Mouse (Mus musculus) hindbrain, embryonic 12.5 days (tissue): ENCODE data around the gene A730061H03Rik. TPM values are rescaled to one million over a fixed set of nuclear protein-coding genes. Genes with fewer than 3 reads are reported as not detected.

Experiments used
- ATAC-seq: fragments of 200-750 bp; cut with Nextera tagmentation; 2 replicates; pipeline ENCODE4 v1.8.0; 2017; ENCODE audit warnings: moderate TSS enrichment; ENCODE audit not compliant: low FRiP score
- H3K27ac ChIP-seq: fragments of 300-500 bp; sonication (generic); 2 replicates; pipeline ENCODE4 v1.5.1; 2016; ENCODE audit warnings: mild to moderate bottlenecking
- H3K27me3 ChIP-seq: fragments of 300-500 bp; sonication (generic); 2 replicates; pipeline ENCODE4 v1.6.1; 2016; ENCODE audit warnings: mild to moderate bottlenecking
- H3K36me3 ChIP-seq: fragments of 300-500 bp; sonication (generic); 2 replicates; pipeline ENCODE4 v1.6.1; 2016; ENCODE audit warnings: mild to moderate bottlenecking
- H3K4me1 ChIP-seq: fragments of 300-500 bp; sonication (generic); 2 replicates; pipeline ENCODE4 v1.6.1; 2016
- H3K4me2 ChIP-seq: fragments of 300-500 bp; sonication (generic); replicated peaks from 2 replicates; pipeline ENCODE4 v1.6.1; 2016; ENCODE audit warnings: mild to moderate bottlenecking
- H3K4me3 ChIP-seq: fragments of 300-500 bp; sonication (generic); 2 replicates; pipeline ENCODE4 v1.5.1; 2016; ENCODE audit warnings: mild to moderate bottlenecking
- H3K9ac ChIP-seq: fragments of 300-500 bp; sonication (generic); 2 replicates; pipeline ENCODE4 v1.6.1; 2016; ENCODE audit warnings: mild to moderate bottlenecking, moderate library complexity
- H3K9me3 ChIP-seq: fragments of 300-500 bp; sonication (generic); replicated peaks from 2 replicates; pipeline ENCODE4 v1.6.1; 2016; ENCODE audit warnings: mild to moderate bottlenecking
- WGBS: fragments of 180-500 bp; shearing (Covaris S2); methylation state at CpG from one replicate; pipeline ENCODE4 v1.1.7; 2016; 5-methylcytosine and 5-hydroxymethylcytosine counted together
- polyA plus RNA-seq: library from polyadenylated mRNA; unstranded; fragments of >200 nt; fragmentation: Nextera tagmentation; extraction: Ambion mirVana; gene quantifications from 2 replicates; pipeline ENCODE4 v1.2.1, GENCODE M21; 2016

Gene A730061H03Rik
- polyA plus RNA-seq, 1 experiment from 2014 or later = 0.62 TPM

DNA sequence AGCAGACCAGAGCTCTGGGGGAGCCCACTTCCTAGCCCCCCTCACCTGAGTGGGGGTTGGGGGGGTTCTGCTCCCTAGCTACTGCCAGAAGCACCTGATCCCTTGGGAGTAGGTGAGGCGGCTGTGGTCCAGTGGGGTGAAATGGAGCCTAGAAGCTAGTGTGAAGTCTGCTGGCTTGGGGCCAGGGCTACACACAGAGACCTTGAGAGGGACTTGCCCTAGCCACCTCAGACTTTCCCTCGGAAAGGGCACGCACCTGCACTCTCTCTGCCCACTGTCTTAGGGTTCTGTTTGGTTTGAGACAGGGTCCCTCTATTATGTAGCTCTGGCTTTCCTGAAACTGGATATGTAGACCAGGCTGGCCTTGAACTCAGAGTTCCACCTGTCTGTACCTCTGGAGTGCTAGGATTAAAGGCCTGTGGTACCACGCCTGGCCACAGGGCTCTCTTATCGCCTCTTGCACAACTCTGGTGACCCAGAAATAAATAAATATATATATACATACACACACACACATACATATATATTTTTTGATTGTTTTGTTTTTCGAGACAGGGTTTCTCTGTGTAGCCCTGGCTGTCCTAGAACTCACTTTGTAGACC, 18.6 kb upstream of the A730061H03Rik start:
- Histone ChIP-seq H3K36me3 (peaks cover 20% of the 10 kb centered on the region), H3K9ac (peak overlapping the region; percentile 88), H3K4me3 (peak overlapping the region; percentile 71), H3K4me1 (peaks cover 10% of the 10 kb centered on the region), H3K27me3 (no peaks in the 10 kb centered on the region), H3K9me3 (no peaks in the 10 kb centered on the region), H3K27ac (peak overlapping the region; percentile 79), H3K4me2 (peak overlapping the region; percentile 88)
- ATAC-seq = no peak; the same call in none of the 2 replicates
- WGBS = 30% methylated on average over 6 of the region's 6 CpGs

DNA sequence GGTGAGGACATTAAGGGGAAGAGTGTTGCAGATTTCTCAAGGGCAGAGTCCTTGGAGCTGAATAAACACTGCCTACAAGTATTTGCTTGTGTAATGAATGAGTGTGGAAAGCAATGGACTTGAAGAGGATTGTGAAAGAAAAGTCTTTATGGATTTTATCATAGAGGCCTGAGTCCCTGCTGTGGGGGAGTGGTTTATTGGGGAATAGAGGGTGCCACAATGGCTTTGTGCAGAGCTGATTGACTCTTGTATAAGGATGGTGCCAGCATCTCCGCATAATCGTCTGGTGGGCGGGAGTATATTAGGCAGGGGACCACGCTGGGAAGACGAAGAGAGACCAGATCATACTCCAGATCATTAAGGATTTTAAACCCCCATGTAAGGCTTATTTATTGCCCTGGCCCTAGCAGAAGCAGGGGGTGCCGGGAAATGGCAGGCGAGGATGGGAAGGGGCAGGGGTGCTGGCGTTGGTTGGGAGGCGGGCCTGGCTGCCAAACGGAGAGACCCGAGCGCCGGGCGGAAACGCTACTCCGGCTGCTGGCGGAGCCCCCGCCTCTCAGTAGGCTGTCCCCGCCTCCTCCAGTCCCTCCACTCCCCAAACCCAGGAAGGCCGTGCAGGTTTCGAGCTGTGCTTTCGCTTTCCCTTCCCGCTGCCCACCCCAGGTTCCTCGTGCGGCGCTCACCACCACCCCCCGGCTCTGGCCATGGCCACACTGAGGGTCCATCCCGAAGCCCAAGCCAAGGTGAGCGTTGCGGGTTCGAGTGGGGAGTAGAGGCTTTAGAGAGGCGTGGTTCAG, 17.9 kb upstream of the A730061H03Rik start, which contains the start of gene Psme1:
Gene Psme1 (plus strand): TSS at position 253 of the 797 bp plus-strand sequence.
- WGBS = 0% methylated on average over 32 of the region's 32 CpGs
- Histone ChIP-seq H3K4me2 (peak within 1 kb of the TSS; percentile 88), H3K27me3 (no peaks in the 10 kb centered on the region), H3K9me3 (no peaks in the 10 kb centered on the region), H3K4me3 (peak within 1 kb of the TSS; percentile 71), H3K36me3 (peaks cover 20% of the 10 kb centered on the region), H3K27ac (peak within 1 kb of the TSS; percentile 79), H3K4me1 (peaks cover 10% of the 10 kb centered on the region), H3K9ac (peak within 1 kb of the TSS; percentile 88)
- peak; percentile 87 for ATAC-seq

DNA sequence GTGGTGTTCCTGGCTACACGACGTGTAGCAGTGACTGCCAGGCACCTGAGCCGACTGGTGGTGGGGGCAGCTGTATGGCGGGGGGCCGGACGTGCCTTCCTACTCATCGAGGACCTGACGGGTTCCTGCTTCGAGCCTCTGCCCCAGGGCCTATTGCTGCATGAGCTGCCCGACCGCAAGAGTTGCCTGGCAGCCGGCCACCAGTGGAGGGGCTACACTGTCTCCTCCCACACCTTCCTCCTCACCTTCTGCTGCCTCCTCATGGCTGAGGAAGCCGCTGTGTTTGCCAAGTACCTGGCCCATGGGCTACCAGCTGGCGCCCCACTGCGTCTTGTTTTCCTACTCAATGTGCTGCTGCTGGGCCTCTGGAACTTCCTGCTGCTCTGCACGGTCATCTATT, 16.2 kb upstream of the A730061H03Rik start:
- no peak for ATAC-seq
- Histone ChIP-seq H3K4me3 (no peak overlapping the region), H3K9me3 (no peaks in the 10 kb centered on the region), H3K4me1 (peaks cover 10% of the 10 kb centered on the region), H3K9ac (no peak overlapping the region), H3K27me3 (no peaks in the 10 kb centered on the region), H3K4me2 (no peak overlapping the region), H3K27ac (no peak overlapping the region), H3K36me3 (peaks cover 16% of the 10 kb centered on the region)
- 76% methylated on average over 16 of the region's 16 CpGs for WGBS

DNA sequence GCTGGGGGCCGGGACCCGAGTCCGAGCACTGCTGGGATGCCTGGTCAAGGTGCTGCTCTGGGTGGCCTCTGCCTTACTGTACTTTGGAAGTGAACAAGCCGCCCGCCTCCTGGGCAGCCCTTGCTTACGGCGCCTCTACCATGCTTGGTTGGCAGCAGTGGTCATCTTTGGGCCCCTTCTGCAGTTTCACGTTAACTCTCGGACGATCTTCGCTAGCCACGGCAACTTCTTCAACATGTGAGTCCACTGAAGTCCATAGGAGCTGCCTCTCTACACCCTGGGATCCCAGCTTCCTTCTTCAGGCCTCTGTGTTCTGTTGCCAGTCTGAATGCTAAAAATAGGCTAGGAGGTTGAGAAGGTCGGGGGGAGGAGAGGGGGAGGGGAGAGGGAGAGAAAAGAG, 15.5 kb upstream of the A730061H03Rik start:
- H3K36me3 ChIP-seq = peaks cover 12% of the 10 kb centered on the region
- peaks cover 10% of the 10 kb centered on the region for H3K4me1 ChIP-seq
- whole genome bisulfite sequencing = 73% methylated on average over 13 of the region's 13 CpGs
- H3K27ac ChIP-seq = no peak overlapping the region
- no peaks in the 10 kb centered on the region for H3K9me3 ChIP-seq
- H3K4me3 ChIP-seq = no peak overlapping the region
- no peak for ATAC-seq
- H3K9ac ChIP-seq = no peak overlapping the region
- H3K27me3 ChIP-seq = no peaks in the 10 kb centered on the region
- H3K4me2 ChIP-seq = no peak overlapping the region

DNA sequence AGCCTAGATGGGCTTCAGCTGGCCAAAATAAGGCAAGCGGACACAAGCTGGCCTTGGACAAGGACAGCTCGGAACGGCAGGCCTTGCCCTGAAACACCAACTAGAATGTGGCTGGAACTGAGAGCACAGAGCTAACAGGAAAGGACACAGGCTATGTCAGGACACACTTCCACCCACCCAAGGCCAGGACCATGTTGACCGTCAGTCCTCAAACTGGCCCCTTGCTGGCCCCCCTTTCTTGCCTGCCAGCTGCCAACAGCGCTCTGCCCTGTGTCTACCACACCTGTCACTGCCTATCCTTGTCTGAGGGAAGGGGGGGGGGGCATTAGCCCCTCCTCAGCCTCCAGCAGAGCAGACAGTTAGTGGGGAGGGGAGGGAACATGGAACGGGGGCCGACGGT, 15.1 kb upstream of the A730061H03Rik start, which contains the start of gene Fitm1:
Gene Fitm1 (plus strand): TSS at position 316 of the 400 bp plus-strand sequence.
- Histone ChIP-seq H3K36me3 (peaks cover 10% of the 10 kb centered on the region), H3K27me3 (no peaks in the 10 kb centered on the region), H3K9me3 (no peaks in the 10 kb centered on the region), H3K27ac (no peak within 1 kb of the TSS), H3K9ac (no peak within 1 kb of the TSS), H3K4me1 (peaks cover 10% of the 10 kb centered on the region), H3K4me2 (no peak within 1 kb of the TSS), H3K4me3 (no peak within 1 kb of the TSS)
- 80% methylated on average over 8 of the region's 8 CpGs for WGBS
- no peak for ATAC-seq

DNA sequence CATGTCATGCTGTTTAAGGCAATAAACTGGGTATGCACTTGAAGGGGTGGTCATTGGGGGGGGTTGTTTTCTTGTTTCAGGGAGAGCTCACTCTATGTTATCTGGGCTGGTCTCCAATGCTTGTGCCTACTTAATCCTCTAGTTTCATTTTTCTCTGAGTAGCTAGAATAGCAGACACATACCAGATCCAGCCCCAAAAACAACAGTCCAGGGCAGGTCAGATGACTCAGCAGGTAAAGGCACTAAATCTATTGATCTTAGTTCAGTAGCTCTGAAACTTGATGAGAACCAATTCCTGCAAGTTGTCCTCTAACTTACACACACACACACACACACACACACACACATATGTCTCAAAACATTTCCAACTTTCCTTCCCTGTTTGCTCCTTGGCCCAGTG, 11.6 kb upstream of the A730061H03Rik start:
- Histone ChIP-seq H3K4me2 (no peak overlapping the region), H3K4me3 (no peak overlapping the region), H3K9me3 (no peaks in the 10 kb centered on the region), H3K4me1 (no peaks in the 10 kb centered on the region), H3K36me3 (peaks cover 38% of the 10 kb centered on the region), H3K27me3 (no peaks in the 10 kb centered on the region), H3K27ac (no peak overlapping the region), H3K9ac (no peak overlapping the region)
- ATAC-seq = no peak

DNA sequence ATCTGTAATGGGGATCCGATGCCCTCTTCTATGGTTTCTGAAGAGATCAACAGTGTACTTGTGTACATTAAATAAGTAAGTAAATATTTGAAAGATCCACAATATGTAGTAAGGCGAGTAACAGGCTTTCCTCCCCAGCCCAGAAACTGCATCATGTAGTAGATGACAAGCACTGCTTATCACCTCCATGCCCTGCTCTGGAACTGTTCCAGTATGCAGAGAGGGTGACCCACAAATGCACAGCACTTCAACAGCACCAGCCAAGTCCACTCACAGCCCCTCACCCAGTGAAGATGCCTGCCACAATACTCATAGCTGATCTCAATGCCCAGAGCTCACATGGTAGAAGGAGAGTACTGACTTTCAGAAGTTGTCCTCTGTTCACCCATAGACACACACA, 10.4 kb upstream of the A730061H03Rik start:
- no peaks in the 10 kb centered on the region for H3K9me3 ChIP-seq
- no peaks in the 10 kb centered on the region for H3K4me1 ChIP-seq
- H3K4me2 ChIP-seq = no peak overlapping the region
- no peaks in the 10 kb centered on the region for H3K27me3 ChIP-seq
- H3K36me3 ChIP-seq = peaks cover 50% of the 10 kb centered on the region
- no peak overlapping the region for H3K9ac ChIP-seq
- no peak overlapping the region for H3K4me3 ChIP-seq
- ATAC-seq = no peak
- no peak overlapping the region for H3K27ac ChIP-seq
- WGBS = 86% methylated on average over 2 of the region's 2 CpGs

DNA sequence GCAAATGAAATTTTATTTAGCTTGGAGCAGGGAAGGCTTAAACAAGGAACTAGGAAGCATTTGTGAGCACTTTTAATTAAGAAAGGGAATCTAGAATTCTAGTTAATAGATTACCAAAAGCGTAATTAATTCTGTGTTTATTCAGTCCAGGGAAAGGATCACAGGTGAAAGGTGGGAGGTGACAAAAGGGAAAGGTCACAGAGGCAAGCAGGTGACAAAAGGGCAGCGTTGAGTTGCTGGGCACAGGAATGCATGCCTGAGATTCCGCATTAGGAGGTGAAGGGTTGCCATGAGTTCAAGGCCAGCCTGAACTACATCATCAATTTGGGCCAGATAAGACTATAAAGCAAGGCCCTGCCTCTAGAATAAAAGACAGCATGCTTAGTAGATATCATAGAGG, 7.3 kb upstream of the A730061H03Rik start:
- ATAC-seq = no peak
- Histone ChIP-seq H3K4me1 (peaks cover under 1% of the 10 kb centered on the region; the same call in 1 of the 2 replicates), H3K27me3 (no peaks in the 10 kb centered on the region), H3K27ac (no peak overlapping the region), H3K4me3 (no peak overlapping the region), H3K9me3 (no peaks in the 10 kb centered on the region), H3K4me2 (no peak overlapping the region), H3K9ac (no peak overlapping the region), H3K36me3 (peaks cover 77% of the 10 kb centered on the region)
- whole genome bisulfite sequencing = 91% methylated on average over 3 of the region's 3 CpGs

DNA sequence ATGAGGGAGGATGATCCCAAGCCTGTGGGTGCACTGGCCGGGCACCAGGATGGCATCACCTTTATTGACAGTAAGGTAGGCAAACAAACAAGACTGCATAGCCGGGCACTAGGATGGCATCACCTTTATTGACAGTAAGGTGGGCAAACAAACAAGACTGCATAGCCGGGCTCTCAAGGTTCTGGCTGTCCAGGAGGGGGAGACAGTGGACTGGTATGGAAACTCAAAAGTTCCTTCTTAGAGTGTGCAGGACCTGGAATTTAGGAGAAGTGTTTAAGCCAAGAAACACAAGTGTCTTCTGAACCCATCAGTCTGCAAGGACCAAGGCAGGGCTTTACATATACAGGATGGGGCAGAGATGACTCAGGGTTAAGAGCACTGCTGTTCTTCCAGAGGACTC, 5.5 kb upstream of the A730061H03Rik start:
- 88% methylated on average over 3 of the region's 3 CpGs for WGBS
- H3K9ac ChIP-seq = no peak overlapping the region
- H3K4me2 ChIP-seq = no peak overlapping the region
- peaks cover 17% of the 10 kb centered on the region for H3K4me1 ChIP-seq
- H3K4me3 ChIP-seq = no peak overlapping the region
- H3K36me3 ChIP-seq = peaks cover 75% of the 10 kb centered on the region
- no peaks in the 10 kb centered on the region for H3K27me3 ChIP-seq
- no peak for ATAC-seq
- no peaks in the 10 kb centered on the region for H3K9me3 ChIP-seq
- H3K27ac ChIP-seq = no peak overlapping the region

DNA sequence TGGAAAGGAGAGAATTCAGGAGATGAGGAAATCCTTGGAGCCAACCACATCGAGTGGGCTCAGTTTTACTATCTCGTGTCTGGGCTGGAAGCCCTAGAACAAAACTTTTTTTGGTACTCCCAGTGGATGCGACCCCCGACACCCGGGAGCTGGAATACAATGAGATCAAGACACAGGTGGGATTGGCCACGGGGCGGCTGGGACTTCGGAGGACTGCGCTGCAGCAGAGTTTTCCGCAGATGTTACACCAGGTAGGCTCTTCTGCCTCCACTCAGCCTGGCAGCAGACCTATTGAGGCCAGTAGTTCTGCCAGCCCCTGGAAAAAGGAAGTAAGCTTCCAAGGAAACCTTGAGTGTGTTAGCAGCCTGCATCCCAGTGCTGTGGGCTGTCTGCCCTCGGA, 3.0 kb upstream of the A730061H03Rik start:
- no peak overlapping the region for H3K9ac ChIP-seq

DNA sequence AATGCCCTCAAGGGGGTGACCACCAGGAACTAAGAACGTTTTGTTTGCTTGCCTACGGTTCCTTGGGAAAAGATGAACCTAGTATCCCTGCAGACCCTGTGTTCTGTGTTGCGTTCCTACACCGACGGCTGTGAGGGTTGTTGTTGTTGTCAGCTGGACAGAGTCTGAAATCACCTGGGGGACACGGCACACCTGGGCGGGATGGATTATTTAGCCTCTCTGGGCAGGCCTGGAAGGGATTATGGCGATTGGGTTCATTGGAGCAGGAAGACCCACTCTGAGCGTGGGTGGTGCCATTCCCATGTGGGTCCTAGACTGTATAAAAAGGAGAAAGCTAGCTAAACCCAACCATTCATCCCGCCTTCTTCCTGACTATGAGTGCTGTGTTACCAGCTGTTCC, 1.7 kb upstream of the A730061H03Rik start:
- H3K4me2 ChIP-seq = peak overlapping the region; percentile 89; the same call in 1 of the 2 replicates
- H3K9me3 ChIP-seq = no peaks in the 10 kb centered on the region
- 87% methylated on average over 10 of the region's 10 CpGs for WGBS
- ATAC-seq = no peak
- no peak overlapping the region; the same call in 1 of the 2 replicates for H3K4me3 ChIP-seq
- peaks cover 20% of the 10 kb centered on the region for H3K4me1 ChIP-seq
- H3K9ac ChIP-seq = peak overlapping the region; percentile 71; the same call in 1 of the 2 replicates
- no peaks in the 10 kb centered on the region for H3K27me3 ChIP-seq
- H3K27ac ChIP-seq = no peak overlapping the region
- peaks cover 40% of the 10 kb centered on the region for H3K36me3 ChIP-seq

More for the DNA sequence above, 3.0 kb upstream of the A730061H03Rik start:
- Histone ChIP-seq H3K4me2 (no peak overlapping the region), H3K27me3 (no peaks in the 10 kb centered on the region), H3K4me3 (no peak overlapping the region), H3K36me3 (peaks cover 53% of the 10 kb centered on the region), H3K27ac (no peak overlapping the region), H3K4me1 (peaks cover 20% of the 10 kb centered on the region), H3K9me3 (no peaks in the 10 kb centered on the region)
- no peak for ATAC-seq
- 93% methylated on average over 11 of the region's 11 CpGs for WGBS

DNA sequence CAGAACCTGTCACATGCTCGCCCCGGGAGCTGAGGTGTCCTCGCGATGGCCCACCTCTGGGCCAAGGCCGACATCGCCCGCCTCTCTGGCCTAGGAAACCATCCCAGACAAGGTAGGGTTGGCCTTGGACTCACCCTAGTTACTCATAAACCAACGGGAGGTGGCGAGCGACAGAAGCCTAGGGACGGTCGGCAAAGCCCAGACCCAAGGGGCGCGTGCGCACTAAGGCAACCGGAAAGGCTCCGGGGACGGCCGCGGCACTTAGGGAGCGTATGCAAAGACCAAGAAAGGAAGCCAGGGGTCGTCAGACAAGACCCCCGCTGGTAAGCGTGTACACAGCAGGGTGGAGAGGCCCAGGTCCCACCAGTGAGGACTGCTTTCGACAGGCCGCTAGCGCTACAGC, 406 bp downstream of the A730061H03Rik start, which contains the start of gene Dcaf11:
Gene Dcaf11 (plus strand): TSS at position 208 of the 403 bp plus-strand sequence.
- Histone ChIP-seq H3K27me3 (no peaks in the 10 kb centered on the region), H3K4me1 (peaks cover 20% of the 10 kb centered on the region), H3K4me2 (peak within 1 kb of the TSS; percentile 89), H3K9ac (peak within 1 kb of the TSS; percentile 71), H3K9me3 (no peaks in the 10 kb centered on the region), H3K27ac (peak within 1 kb of the TSS; percentile 96), H3K4me3 (peak within 1 kb of the TSS; percentile 64), H3K36me3 (peaks cover 19% of the 10 kb centered on the region)
- ATAC-seq = peak; percentile 81
- WGBS = under 1% methylated on average over 27 of the region's 27 CpGs
